Mouse (Mus musculus) small intestine, adult 2 months (tissue): ENCODE measurements around the gene Chrm5. TPM values are rescaled to one million over a fixed set of nuclear protein-coding genes. Genes with fewer than 3 reads are reported as not detected.

Source experiments
- H3K27ac ChIP-seq: fragments of 200-500 bp; 2 replicates; pipeline ENCODE4 v1.5.1; 2012; ENCODE audit warnings: low read depth, low read length, control low read depth, inconsistent platforms; ENCODE audit not compliant: insufficient read depth
- H3K27me3 ChIP-seq: fragments of 200-500 bp; 2 replicates; pipeline ENCODE4 v1.6.1; 2012; ENCODE audit warnings: mild to moderate bottlenecking, moderate library complexity, low read length, inconsistent platforms; ENCODE audit not compliant: control insufficient read depth, insufficient read depth
- H3K36me3 ChIP-seq: fragments of 200-500 bp; 2 replicates; pipeline ENCODE4 v1.6.1; 2012; ENCODE audit warnings: mild to moderate bottlenecking, low read length, control low read depth, inconsistent platforms; ENCODE audit not compliant: control insufficient read depth, insufficient read depth
- H3K4me1 ChIP-seq: fragments of 200-500 bp; 2 replicates; pipeline ENCODE4 v1.6.1; 2012; ENCODE audit warnings: low read length, inconsistent platforms, mixed read lengths; ENCODE audit not compliant: control insufficient read depth, insufficient read depth, insufficient read length
- H3K4me3 ChIP-seq: fragments of 200-500 bp; 2 replicates; pipeline ENCODE4 v1.5.1; 2012; ENCODE audit warnings: low read depth, mild to moderate bottlenecking, control low read depth, inconsistent platforms, low read length, moderate library complexity
- CTCF ChIP-seq: fragments of 200-500 bp; IDR thresholded peaks from 2 replicates; pipeline ENCODE4 v1.5.1; 2012; ENCODE audit warnings: low read depth, mild to moderate bottlenecking, control low read depth, inconsistent platforms, low read length, moderate library complexity, mixed read lengths; ENCODE audit not compliant: insufficient replicate concordance, insufficient read length; ENCODE audit errors: extremely low read depth
- POLR2A ChIP-seq: fragments of 200-500 bp; IDR thresholded peaks from 2 replicates; pipeline ENCODE4 v1.6.1; 2012; ENCODE audit warnings: low read depth, mild to moderate bottlenecking, control low read depth, inconsistent platforms, low read length, moderate library complexity
- WGBS: fragments of 180-500 bp; shearing (Covaris S2); methylation state at CpG from one replicate; pipeline ENCODE4 v1.1.7; 2018; 5-methylcytosine and 5-hydroxymethylcytosine counted together
- polyA plus RNA-seq: library from polyadenylated mRNA; depleted of rRNA; stranded (reverse); fragments of >200 nt; gene quantifications from 2 replicates; pipeline ENCODE4 v1.2.3, GENCODE M21; 2012; rRNA removed

The Chrm5 gene
- not detected in 2 replicates for polyA plus RNA-seq

DNA sequence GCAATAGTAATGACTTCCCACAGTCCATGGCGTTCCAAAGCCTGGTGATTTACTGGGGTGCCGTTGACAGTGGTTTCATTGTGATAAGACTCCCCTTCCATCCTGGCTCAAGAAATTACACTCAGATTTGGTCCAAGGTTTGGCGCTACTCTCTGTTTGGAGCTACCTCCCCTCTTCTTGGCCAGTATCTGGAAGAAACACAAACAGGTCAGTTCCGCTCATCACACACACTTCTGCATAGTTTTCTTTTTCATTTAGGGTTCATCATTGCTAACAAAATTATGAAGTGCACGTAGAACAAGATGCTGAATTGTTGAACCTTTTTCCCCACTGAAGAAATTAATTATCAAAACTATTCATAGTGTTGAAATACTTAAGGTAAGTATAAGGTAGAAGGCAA, at the start of gene Chrm5:
Gene Chrm5, minus strand, starts transcription at position 101 of the 400 bp plus-strand sequence.
- Histone ChIP-seq H3K27ac (no peak within 1 kb of the TSS), H3K27me3 (no peaks in the 10 kb centered on the region), H3K4me3 (no peak within 1 kb of the TSS), H3K4me1 (no peaks in the 10 kb centered on the region), H3K36me3 (no peaks in the 10 kb centered on the region)
- WGBS: 88% methylated on average over 5 of the region's 5 CpGs
- TF ChIP-seq POLR2A (no peak), CTCF (no peak)

GRCm38 (mm10) chr2:112526933-112527332, 46.4 kb upstream of the Chrm5 start:
- Histone ChIP-seq H3K27ac (no peak overlapping the region), H3K27me3 (no peaks in the 10 kb centered on the region), H3K4me3 (no peak overlapping the region), H3K36me3 (peaks cover 2% of the 10 kb centered on the region; the same call in 1 of the 2 replicates), H3K4me1 (no peaks in the 10 kb centered on the region)
- WGBS: 92% methylated on average over 3 of the region's 3 CpGs
- TF ChIP-seq CTCF (no peak), POLR2A (no peak)

GRCm38 (mm10) chr2:112520526-112521482, 40.2 kb upstream of the Chrm5 start:
- no peaks in the 10 kb centered on the region; the same call in 1 of the 2 replicates for H3K27me3 ChIP-seq

GRCm38 (mm10) chr2:112518541-112518940, 38.0 kb upstream of the Chrm5 start:
- TF ChIP-seq CTCF: no peak
- no peak for TF ChIP-seq POLR2A
- no peaks in the 10 kb centered on the region for H3K4me1 ChIP-seq
- no peaks in the 10 kb centered on the region; the same call in 1 of the 2 replicates for H3K27me3 ChIP-seq
- no peak overlapping the region for H3K4me3 ChIP-seq
- H3K36me3 ChIP-seq: peaks cover 7% of the 10 kb centered on the region
- no peak overlapping the region for H3K27ac ChIP-seq

More at GRCm38 (mm10) chr2:112520526-112521482, 40.2 kb upstream of the Chrm5 start:
- H3K36me3 ChIP-seq: peaks cover 3% of the 10 kb centered on the region
- H3K4me1 ChIP-seq: no peaks in the 10 kb centered on the region
- no peak for TF ChIP-seq POLR2A
- TF ChIP-seq CTCF: no peak
- H3K27ac ChIP-seq: no peak overlapping the region
- H3K4me3 ChIP-seq: no peak overlapping the region
- WGBS: 88% methylated on average over 4 of the region's 4 CpGs

DNA sequence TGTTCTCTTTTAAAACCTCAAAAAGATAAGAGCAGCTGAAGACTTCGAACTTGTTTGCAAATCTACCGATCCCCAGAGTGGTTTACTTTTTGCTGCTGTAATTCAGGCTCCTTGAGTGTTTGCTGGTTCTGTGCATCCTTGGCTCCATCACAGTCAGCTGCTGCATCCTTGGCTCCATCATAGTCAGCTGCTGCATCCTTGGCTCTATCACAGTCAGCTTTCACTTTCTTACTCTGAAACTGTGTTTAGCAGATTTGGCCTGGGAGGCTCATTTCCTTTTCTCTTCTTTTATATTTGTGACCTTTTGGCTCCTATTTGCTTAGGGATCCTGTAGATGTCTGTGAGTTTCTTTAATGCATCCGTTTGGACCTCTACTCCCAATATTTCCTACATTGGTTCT, 36.6 kb upstream of the Chrm5 start:
- no peak for TF ChIP-seq CTCF
- no peak for TF ChIP-seq POLR2A
- no peak overlapping the region for H3K4me3 ChIP-seq
- no peaks in the 10 kb centered on the region; the same call in 1 of the 2 replicates for H3K27me3 ChIP-seq
- peaks cover 7% of the 10 kb centered on the region for H3K36me3 ChIP-seq
- 78% methylated on average over 3 of the region's 3 CpGs for WGBS
- no peaks in the 10 kb centered on the region for H3K4me1 ChIP-seq
- H3K27ac ChIP-seq: no peak overlapping the region

GRCm38 (mm10) chr2:112516728-112517127, 36.2 kb upstream of the Chrm5 start:
- Histone ChIP-seq H3K4me3 (no peak overlapping the region), H3K27ac (no peak overlapping the region)

GRCm38 (mm10) chr2:112513036-112513435, 32.5 kb upstream of the Chrm5 start:
- Histone ChIP-seq H3K27me3 (no peaks in the 10 kb centered on the region; the same call in 1 of the 2 replicates), H3K36me3 (peaks cover 7% of the 10 kb centered on the region), H3K4me3 (no peak overlapping the region), H3K27ac (no peak overlapping the region), H3K4me1 (no peaks in the 10 kb centered on the region)
- WGBS: 100% methylated on average over 1 of the region's 1 CpGs
- TF ChIP-seq POLR2A (no peak), CTCF (no peak)

More at GRCm38 (mm10) chr2:112516728-112517127, 36.2 kb upstream of the Chrm5 start:
- Histone ChIP-seq H3K36me3 (peaks cover 7% of the 10 kb centered on the region), H3K4me1 (no peaks in the 10 kb centered on the region), H3K27me3 (no peaks in the 10 kb centered on the region; the same call in 1 of the 2 replicates)
- no peak for TF ChIP-seq CTCF
- TF ChIP-seq POLR2A: no peak
- WGBS: 75% methylated on average over 3 of the region's 3 CpGs
